Mouse (Mus musculus) MN1 (cell line): ENCODE results near the gene Chrng.

Experiments used
- DNase-seq: peaks from one replicate; pipeline ENCODE4 v3.0.0-alpha.2; 2016; ENCODE audit warnings: low spot score

Chrng gene

DNA sequence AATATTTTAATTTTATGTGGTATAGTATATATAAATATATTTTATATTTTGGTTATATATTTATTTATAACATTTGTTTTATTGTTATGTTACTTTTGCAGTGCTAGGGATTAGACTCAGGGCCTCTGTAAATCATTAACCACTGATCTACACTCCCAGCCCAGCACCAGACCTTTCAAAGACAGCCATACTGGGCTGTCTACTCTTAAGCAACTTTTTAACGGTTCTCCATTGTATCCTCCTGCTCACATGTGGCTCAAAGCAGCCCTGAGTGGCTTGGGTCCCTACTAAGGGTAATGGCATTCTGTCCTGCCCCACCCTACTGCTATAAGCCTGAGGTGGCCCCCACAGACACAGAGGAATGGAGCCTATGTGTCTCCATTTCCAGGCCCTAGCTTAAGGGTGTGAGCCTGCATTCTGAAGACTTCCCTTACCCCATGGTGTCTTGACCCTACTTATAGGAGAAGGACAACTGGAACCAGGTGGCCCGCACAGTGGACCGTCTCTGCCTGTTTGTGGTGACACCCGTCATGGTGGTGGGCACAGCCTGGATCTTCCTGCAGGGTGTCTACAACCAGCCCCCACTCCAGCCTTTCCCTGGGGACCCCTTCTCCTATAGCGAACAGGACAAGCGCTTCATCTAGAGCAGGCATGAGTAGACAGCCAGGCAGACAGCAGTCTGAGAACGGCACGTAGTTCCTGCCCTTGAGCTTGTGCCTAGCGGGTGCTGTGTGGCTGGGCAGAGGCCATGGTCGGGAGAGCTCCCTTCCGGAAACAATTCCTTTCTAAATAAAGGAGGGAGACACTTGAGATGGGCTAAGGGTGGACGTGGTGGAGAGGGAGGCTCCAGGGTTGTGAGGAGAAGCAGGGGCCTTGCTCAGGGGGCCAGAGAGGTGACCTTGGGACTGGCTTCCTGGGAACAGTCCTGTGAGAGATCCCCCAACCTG, 6.1 kb upstream of the Chrng start:
- no peak for DNase-seq

DNA sequence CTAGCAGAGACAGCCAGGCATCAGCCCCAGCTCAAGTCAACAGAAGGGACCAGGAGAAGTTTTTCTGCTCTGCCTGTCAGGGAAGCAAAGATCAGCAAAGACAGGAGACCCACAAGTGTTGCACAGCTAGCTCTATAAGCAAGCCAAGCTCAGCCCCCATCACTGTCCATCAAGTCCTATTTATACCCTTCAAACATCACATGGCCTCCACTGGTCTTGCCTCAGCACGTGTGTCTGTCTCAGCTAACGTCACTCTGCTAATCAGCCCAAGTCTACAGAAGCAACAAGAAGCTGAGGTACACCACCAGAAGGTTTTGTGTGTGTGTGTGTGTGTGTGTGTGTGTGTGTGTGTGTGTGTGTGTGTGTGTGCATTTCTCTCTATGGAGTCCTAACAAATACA, 3.6 kb upstream of the Chrng start:
- no peak for DNase-seq

DNA sequence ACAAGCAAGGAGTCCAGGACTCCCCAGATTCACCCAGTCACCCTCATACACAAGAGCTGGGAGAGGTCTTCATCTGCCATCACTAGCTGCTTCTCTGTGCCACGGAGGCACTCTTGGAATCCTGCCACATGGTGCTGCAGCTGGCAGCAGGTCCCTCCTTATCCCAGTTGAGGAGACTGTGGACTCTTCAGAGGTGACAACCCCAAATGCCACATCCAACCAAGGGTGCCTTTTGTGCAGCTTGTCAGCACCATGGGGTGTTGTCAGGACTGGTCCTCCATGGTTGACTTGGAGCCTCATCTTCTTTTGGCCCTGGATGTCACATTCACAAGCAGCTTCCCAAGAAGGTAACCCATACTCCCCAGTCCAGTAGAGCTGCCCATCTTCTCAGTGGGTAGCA, 2.6 kb upstream of the Chrng start:
- DNase-seq, result no peak

- DNase-seq, result no peak
These were observed 678 bp upstream of the Chrng start for GRCm38 (mm10) chr1:87203779-87204178.

- DNase-seq, result no peak
These were observed 581 bp downstream of the Chrng start for GRCm38 (mm10) chr1:87205038-87205437.

- DNase-seq, result no peak
These were observed 1.0 kb downstream of the Chrng start for GRCm38 (mm10) chr1:87205502-87205901.

DNA sequence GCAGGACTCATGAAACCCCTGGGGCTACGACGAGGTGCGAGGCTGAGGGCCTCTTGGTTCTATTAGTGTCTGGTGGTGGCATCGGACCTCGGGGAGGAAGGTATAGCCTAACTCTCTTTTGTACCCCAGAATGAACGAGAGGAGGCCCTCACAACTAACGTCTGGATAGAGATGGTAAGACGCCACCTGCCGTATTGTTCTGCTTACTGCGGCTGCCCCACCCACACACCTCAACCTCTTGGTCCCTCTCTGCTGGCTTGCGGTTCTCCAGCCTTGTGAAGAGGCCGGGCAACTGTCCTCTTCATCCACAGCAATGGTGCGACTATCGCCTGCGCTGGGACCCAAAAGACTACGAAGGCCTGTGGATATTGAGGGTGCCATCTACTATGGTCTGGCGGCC, 1.9 kb downstream of the Chrng start:
- DNase-seq, result no peak

- DNase-seq, result no peak
These were observed 7.0 kb downstream of the Chrng start for GRCm38 (mm10) chr1:87211431-87211830.

GRCm38 (mm10) chr1:87213735-87214704, 9.6 kb downstream of the Chrng start, which contains the start of gene Eif4e2:
Eif4e2 (plus strand) TSS chr1:87213914.
- DNase-seq, result peak; percentile 97

DNA sequence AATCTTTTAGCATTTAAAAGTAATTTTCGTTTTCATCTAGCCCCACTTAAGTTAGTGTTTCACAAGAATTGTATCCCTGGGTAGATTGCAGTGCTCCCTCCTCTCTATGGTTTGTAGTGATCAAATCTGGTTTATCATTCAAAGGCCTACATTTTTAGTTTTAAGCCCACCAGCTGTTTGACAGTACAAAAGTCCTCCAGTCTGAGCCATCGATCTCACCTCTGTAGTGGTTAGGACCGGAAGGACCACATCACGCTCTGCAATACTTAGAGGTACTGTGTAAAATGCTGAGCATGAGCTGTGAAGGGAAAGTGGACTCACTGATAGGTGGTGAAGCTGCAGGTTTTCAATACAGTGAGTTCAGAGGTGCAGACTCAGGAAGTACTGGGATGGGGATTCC, 10.3 kb downstream of the Chrng start:
- peak; percentile 26 for DNase-seq

GRCm38 (mm10) chr1:87217938-87218337, 13.5 kb downstream of the Chrng start:
- DNase-seq, result peak; percentile 21

DNA sequence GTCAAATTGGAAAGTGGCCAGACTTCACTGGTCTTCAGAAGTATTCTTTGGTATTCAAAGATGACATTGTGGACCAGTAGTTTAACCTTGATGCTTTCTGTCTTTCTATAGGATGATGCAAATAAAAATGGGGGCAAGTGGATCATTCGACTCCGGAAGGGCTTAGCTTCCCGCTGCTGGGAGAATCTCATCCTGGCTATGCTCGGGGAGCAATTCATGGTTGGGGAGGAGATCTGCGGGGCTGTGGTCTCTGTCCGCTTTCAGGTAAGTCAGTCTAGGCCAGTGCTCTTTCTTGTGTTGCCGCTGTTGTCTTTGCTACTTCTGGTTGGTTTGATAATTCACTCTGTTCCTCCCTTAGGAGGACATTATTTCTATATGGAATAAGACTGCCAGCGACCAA, 21.3 kb downstream of the Chrng start:
- DNase-seq, result no peak

GRCm38 (mm10) chr1:87226409-87227159, 22.1 kb downstream of the Chrng start:
- DNase-seq, result no peak

GRCm38 (mm10) chr1:87227160-87227550, 22.7 kb downstream of the Chrng start:
- no peak for DNase-seq

DNA sequence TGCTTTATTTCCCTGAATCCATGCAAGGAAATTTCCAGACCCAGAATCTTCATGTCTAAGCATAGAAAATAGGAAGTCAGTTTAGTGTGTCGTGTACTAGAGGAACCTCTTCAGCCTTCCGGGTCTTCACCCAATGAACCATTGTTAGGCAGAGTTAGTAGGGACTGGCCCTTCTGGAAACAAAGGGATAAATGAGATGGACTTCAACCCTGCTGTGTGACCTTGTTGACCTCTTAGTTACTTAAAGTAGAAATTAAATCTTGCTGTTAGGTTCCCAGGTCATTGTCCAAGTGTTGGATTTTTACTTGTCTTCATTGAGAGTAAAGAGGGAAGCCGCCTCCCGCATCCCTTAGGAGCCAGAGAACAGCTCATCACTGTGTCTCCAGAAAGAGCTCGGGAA, 26.1 kb downstream of the Chrng start:
- no peak for DNase-seq

GRCm38 (mm10) chr1:87232197-87232596, 27.7 kb downstream of the Chrng start:
- DNase-seq, result no peak

DNA sequence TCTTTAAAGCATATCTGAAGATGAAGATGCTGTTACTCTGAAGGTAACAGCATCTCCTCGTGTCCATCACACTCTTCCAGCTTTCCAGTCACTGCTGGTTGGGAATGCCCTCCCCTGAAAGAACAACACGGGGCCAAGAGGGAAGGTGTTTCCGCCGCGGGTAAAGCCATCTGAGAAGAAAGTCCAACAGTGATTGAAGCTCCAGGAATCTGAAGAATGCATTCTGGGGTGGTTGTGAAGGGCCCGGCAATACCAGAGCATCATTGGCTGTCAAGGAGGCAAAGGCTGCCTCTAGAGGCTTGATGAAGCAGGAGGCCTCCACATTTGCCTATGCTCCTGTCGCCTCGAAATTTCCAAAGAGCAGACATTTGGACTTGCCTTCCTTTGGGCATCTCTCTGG, 34.6 kb downstream of the Chrng start:
- no peak for DNase-seq

- DNase-seq, result no peak
These were observed 38.6 kb downstream of the Chrng start for GRCm38 (mm10) chr1:87243021-87243420.

DNA sequence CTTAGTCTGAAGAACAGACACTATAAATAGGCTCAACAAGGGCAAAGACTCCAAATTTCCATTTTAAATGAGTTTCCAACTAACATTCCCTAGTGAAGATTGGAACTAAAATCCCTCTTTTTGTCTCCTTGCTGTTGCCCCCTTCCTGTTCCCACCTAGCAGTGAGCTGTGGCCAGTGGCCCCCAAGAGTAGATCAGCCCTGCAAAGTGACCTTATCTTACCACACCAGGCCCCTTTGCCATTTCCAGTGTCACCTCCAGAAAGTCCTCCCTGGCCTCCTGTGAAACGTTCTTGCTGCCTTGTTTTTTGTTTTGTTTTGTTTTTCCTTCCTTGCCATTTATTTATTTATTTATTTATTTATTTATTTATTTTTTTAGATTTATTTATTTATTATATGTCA, 41.0 kb downstream of the Chrng start:
- no peak for DNase-seq

- peak; percentile 79 for DNase-seq
These were observed 41.7 kb downstream of the Chrng start for GRCm38 (mm10) chr1:87245929-87246815.

DNA sequence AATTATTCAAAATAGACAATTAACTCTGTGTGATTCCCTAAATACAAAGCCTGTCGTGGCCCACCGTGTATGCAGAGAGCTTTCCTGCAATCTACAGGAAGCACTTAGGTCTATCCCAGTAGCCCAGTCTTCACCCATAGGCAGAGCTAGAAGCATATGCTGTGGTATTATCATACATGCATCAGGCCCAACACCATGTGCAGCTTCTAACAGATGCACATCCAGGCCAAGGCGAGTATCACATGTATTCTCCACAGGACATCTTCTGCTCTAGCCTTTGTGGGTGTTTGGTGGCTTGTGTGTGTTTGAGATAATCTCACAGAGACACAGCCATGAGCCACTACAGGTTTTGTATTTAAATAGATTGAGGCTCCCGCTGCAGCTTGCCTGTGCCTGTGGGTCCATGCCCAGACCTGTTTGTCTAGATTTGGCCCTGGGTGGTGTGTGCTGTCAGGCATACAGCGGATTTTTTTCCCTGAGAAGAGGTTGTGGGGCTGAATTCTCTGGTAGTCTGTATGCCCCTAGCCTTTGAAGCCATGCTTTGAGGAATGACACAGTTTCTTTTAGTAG, 47.7 kb downstream of the Chrng start:
- no peak for DNase-seq
